Mouse (Mus musculus) spleen, postnatal 36 days (tissue): ENCODE data around the gene Dffa.

ENCODE experiments used
- DNase-seq, 2 experiments: peaks; one replicate each; pipeline ENCODE4 v3.0.0; 2022; ENCODE audit warnings: low spot score in 2 of 2, mixed read lengths in 1 of 2

Gene Dffa

GRCm38 (mm10) chr4:149103875-149104561 is at the start of gene Dffa:
Dffa (plus strand) TSS chr4:149104146.
- DNase-seq, result peak; percentile 91 to 93

GRCm38 (mm10) chr4:149055847-149056246 is 48.1 kb upstream of the Dffa start:
- no peak for DNase-seq

GRCm38 (mm10) chr4:149056957-149057356 is 47.0 kb upstream of the Dffa start:
- no peak for DNase-seq

- DNase-seq, result no peak
These were observed 46.5 kb upstream of the Dffa start for GRCm38 (mm10) chr4:149057470-149057869.

- DNase-seq, result no peak
These were observed 45.6 kb upstream of the Dffa start for GRCm38 (mm10) chr4:149058298-149058697.

- DNase-seq, result no peak
These were observed 44.2 kb upstream of the Dffa start for GRCm38 (mm10) chr4:149059713-149060112.

GRCm38 (mm10) chr4:149060621-149061431 is 43.1 kb upstream of the Dffa start:
- no peak for DNase-seq

GRCm38 (mm10) chr4:149061432-149061718 is 42.6 kb upstream of the Dffa start:
- DNase-seq, result no peak

GRCm38 (mm10) chr4:149062406-149063318 is 41.3 kb upstream of the Dffa start:
- no peak for DNase-seq

GRCm38 (mm10) chr4:149064061-149064854 is 39.7 kb upstream of the Dffa start:
- DNase-seq, result no peak

- no peak for DNase-seq
These were observed 37.0 kb upstream of the Dffa start for GRCm38 (mm10) chr4:149066672-149067551.

- DNase-seq, result no peak
These were observed 28.9 kb upstream of the Dffa start for GRCm38 (mm10) chr4:149075073-149075472.

GRCm38 (mm10) chr4:149075871-149076575 is 27.9 kb upstream of the Dffa start:
- DNase-seq, result peak; percentile 64 to 68

GRCm38 (mm10) chr4:149078261-149078660 is 25.7 kb upstream of the Dffa start:
- no peak for DNase-seq

- DNase-seq, result no peak
These were observed 24.3 kb upstream of the Dffa start for GRCm38 (mm10) chr4:149079629-149080028.

GRCm38 (mm10) chr4:149080111-149080510 is 23.8 kb upstream of the Dffa start:
- DNase-seq, result no peak

GRCm38 (mm10) chr4:149081528-149081927 is 22.4 kb upstream of the Dffa start:
- no peak for DNase-seq

GRCm38 (mm10) chr4:149085381-149085780 is 18.6 kb upstream of the Dffa start:
- no peak for DNase-seq

GRCm38 (mm10) chr4:149091364-149091763 is 12.6 kb upstream of the Dffa start:
- no peak for DNase-seq

GRCm38 (mm10) chr4:149097956-149098355 is 6.0 kb upstream of the Dffa start:
- no peak for DNase-seq
